Mouse (Mus musculus): ENCODE data around the gene Itgb5. TPM values are rescaled to one million over a fixed set of nuclear protein-coding genes. Genes with fewer than 3 reads are reported as not detected.

Itgb5 gene
- polyA plus RNA-seq, 1 experiment from 2014 or later, result 28.2 TPM

DNA sequence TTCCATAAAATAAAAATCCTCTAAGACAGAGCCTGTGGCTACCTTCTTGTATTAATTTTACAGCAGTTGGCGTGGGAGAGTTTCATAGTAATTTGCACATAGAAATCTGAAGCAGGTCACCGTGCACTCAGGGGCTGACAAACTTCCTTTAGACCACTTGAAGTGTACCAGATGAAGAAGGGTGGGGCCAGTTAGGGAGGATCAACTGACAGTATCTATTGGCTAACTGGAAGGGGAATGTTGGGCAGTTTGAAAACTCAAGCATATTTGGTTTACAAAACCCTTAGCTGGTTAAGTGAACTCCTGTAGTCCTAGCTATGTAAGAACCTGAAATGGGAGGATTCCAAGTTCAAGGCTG is 137.8 kb downstream of the Itgb5 start:
- ATAC-seq (replicated peaks; ENCODE audit: low FRiP score), result 0 out of 2 replicates have a peak, but pooled peaks have one; percentile 39
- peak overlapping the region; percentile 94 for H3K9ac ChIP-seq (ENCODE audit: low read length)

DNA sequence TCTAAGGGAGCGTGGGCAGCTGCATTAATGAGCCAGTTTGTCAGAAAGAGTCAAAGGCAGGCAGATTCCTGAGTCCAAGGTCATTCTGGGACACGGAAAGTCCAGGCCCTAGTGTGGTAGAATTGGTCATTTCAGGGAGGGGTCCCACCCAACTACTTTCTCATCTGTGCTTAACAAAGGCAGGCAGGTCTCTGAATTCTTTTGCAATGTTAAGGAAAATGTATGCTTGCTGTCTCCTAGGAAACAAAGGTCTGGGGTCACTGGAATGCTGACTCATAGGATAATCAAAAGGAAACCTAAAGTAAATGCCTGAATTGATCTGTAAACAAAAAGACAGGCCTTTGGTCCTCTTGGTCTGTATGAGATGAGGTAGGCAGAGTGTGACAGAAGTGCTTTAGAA is 150.4 kb downstream of the Itgb5 start:
- ATAC-seq (replicated peaks; ENCODE audit: low FRiP score), result no peak
- Histone ChIP-seq H3K4me3 (ENCODE audit: low read depth, low read length) (no peak overlapping the region), H3K27me3 (ENCODE audit: control insufficient read depth, insufficient read depth, low read length) (no peaks in the 10 kb centered on the region), H3K27ac (ENCODE audit: low read depth, low read length) (no peak overlapping the region), H3K9me3 (ENCODE audit: control insufficient read depth, low read length) (no peaks in the 10 kb centered on the region), H3K36me3 (ENCODE audit: control insufficient read depth, insufficient read depth, low read length) (no peaks in the 10 kb centered on the region), H3K9ac (ENCODE audit: low read length) (no peak overlapping the region), H3K4me2 (ENCODE audit: low read depth, low read length, severe bottlenecking) (no peak overlapping the region), H3K4me1 (replicated peaks; ENCODE audit: control insufficient read depth, insufficient read depth, low read length) (peaks cover 4% of the 10 kb centered on the region; the same call in 1 of the 2 replicates)
- no peak for DNase-seq (ENCODE audit: low spot score)
- 51% methylated on average over 2 of the region's 2 CpGs for WGBS

More for the DNA sequence above, 137.8 kb downstream of the Itgb5 start:
- H3K27me3 ChIP-seq (ENCODE audit: control insufficient read depth, insufficient read depth, low read length), result no peaks in the 10 kb centered on the region
- DNase-seq (ENCODE audit: low spot score), result peak; percentile 39
- peaks cover 9% of the 10 kb centered on the region; the same call in 1 of the 2 replicates for H3K4me1 ChIP-seq (replicated peaks; ENCODE audit: control insufficient read depth, insufficient read depth, low read length)
- H3K36me3 ChIP-seq (ENCODE audit: control insufficient read depth, insufficient read depth, low read length), result peaks cover 3% of the 10 kb centered on the region; the same call in 1 of the 2 replicates
- peak overlapping the region; percentile 3; the same call in 1 of the 2 replicates for H3K27ac ChIP-seq (ENCODE audit: low read depth, low read length)
- 72% methylated on average over 2 of the region's 2 CpGs for WGBS
- H3K9me3 ChIP-seq (ENCODE audit: control insufficient read depth, low read length), result no peaks in the 10 kb centered on the region
- H3K4me2 ChIP-seq (ENCODE audit: low read depth, low read length, severe bottlenecking), result peak overlapping the region; percentile 64
- H3K4me3 ChIP-seq (ENCODE audit: low read depth, low read length), result peak overlapping the region; percentile 84

DNA sequence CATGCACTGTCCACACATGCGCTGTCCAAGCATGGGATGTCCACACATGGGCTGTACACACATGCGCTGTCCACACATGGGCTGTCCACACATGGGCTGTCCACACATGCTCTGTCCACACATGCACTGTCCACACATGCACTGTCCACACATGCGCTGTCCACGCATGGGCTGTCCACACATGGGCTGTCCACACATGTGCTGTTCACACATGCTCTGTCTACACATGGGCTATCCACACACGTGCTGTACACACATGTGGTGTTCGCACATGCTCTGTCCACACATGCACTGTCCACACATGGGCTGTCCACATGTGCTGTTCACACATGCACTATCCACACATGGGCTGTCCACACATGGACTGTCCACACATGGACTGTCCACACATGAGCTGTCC is 154.2 kb downstream of the Itgb5 start:
- Histone ChIP-seq H3K9me3 (ENCODE audit: control insufficient read depth, low read length) (no peaks in the 10 kb centered on the region), H3K4me3 (ENCODE audit: low read depth, low read length) (no peak overlapping the region), H3K27ac (ENCODE audit: low read depth, low read length) (no peak overlapping the region), H3K36me3 (ENCODE audit: control insufficient read depth, insufficient read depth, low read length) (no peaks in the 10 kb centered on the region), H3K4me2 (ENCODE audit: low read depth, low read length, severe bottlenecking) (no peak overlapping the region), H3K4me1 (replicated peaks; ENCODE audit: control insufficient read depth, insufficient read depth, low read length) (peaks cover 4% of the 10 kb centered on the region; the same call in 1 of the 2 replicates), H3K27me3 (ENCODE audit: control insufficient read depth, insufficient read depth, low read length) (no peaks in the 10 kb centered on the region), H3K9ac (ENCODE audit: low read length) (no peak overlapping the region)
- ATAC-seq (replicated peaks; ENCODE audit: low FRiP score) (no peak), DNase-seq (ENCODE audit: low spot score) (no peak)
- 100% methylated on average over 6 of the region's 6 CpGs for WGBS

DNA sequence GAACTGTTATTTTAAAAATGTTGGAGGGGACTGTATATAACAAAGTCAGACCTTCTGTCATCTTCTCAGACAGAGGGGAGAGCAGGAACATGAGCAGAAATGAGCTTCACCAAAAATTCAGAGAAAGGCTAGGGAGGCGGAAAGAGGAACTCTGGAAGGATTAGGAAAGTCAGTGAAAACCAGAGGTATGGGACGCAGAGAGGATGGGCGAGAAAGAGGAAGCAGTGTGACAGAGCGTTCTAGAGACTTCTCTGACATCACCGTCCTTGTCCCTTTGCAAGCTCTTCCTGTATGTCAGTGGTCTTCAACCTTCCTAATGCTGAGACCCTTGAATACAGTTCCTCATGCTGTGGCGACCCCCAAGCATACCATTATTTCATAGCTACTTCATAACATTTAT is 155.9 kb downstream of the Itgb5 start:
- Histone ChIP-seq H3K9ac (ENCODE audit: low read length) (no peak overlapping the region), H3K9me3 (ENCODE audit: control insufficient read depth, low read length) (no peaks in the 10 kb centered on the region), H3K4me1 (replicated peaks; ENCODE audit: control insufficient read depth, insufficient read depth, low read length) (no peaks in the 10 kb centered on the region), H3K4me3 (ENCODE audit: low read depth, low read length) (no peak overlapping the region), H3K36me3 (ENCODE audit: control insufficient read depth, insufficient read depth, low read length) (no peaks in the 10 kb centered on the region), H3K4me2 (ENCODE audit: low read depth, low read length, severe bottlenecking) (no peak overlapping the region), H3K27ac (ENCODE audit: low read depth, low read length) (no peak overlapping the region), H3K27me3 (ENCODE audit: control insufficient read depth, insufficient read depth, low read length) (no peaks in the 10 kb centered on the region)
- WGBS, result 87% methylated on average over 6 of the region's 6 CpGs
- no peak for ATAC-seq (replicated peaks; ENCODE audit: low FRiP score)
- no peak for DNase-seq (ENCODE audit: low spot score)

DNA sequence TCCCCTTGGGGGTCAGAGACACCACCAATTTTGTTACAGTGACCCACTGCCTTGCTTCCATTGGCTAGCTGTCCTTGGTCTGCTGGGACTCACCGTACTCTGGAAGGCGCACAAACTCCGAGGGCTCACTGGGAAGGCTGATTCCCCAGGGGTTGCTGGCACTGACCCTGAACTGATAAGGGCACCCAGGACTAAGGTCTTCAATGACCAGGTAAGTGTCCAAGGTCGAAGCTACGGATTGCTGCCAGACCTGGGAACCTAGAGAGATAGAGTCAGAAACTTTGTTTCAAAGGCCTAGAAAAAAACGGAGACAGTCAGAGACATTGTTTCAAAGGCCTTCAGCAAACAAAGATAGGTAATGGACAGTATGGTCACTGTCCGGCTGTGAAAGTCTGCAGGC is 157.5 kb downstream of the Itgb5 start:
- ATAC-seq (replicated peaks; ENCODE audit: low FRiP score), result no peak
- 90% methylated on average over 7 of the region's 7 CpGs for WGBS
- H3K4me2 ChIP-seq (ENCODE audit: low read depth, low read length, severe bottlenecking), result no peak overlapping the region
- H3K27me3 ChIP-seq (ENCODE audit: control insufficient read depth, insufficient read depth, low read length), result no peaks in the 10 kb centered on the region
- H3K27ac ChIP-seq (ENCODE audit: low read depth, low read length), result no peak overlapping the region
- no peaks in the 10 kb centered on the region for H3K4me1 ChIP-seq (replicated peaks; ENCODE audit: control insufficient read depth, insufficient read depth, low read length)
- no peak overlapping the region for H3K9ac ChIP-seq (ENCODE audit: low read length)
- no peak overlapping the region for H3K4me3 ChIP-seq (ENCODE audit: low read depth, low read length)
- H3K9me3 ChIP-seq (ENCODE audit: control insufficient read depth, low read length), result no peaks in the 10 kb centered on the region
- DNase-seq (ENCODE audit: low spot score), result no peak
- H3K36me3 ChIP-seq (ENCODE audit: control insufficient read depth, insufficient read depth, low read length), result no peaks in the 10 kb centered on the region

DNA sequence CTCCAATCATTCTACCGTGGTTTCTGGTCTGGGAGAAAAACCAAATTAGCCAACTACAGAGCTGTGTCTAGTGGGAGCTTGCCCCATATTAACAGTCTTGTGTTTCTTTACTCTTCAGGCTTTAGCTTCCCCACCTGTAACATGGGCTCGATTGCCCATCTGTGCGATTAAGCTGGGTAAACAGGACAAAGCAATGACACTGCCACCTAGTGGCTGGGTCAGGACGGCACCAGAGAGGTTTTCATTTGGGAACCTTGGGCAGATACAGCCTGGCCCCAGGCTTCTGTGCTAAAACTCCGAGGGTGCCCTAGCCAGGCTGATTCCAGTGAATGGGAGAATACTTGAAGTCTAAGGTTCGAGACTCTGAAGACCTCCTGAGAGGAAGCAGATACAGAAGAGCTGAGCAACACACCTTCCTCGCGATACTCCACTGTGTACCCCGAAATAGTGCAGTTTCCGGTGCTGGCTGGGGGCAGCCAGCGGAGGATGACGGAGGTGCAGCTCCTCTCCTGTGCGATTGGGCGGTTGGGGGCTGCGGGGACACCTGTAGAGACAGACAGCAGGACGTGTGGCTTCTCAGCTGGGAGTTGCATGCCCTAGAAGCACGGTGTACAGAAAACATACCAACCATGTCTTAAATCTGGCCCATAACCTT is 159.0 kb downstream of the Itgb5 start:
- ATAC-seq (replicated peaks; ENCODE audit: low FRiP score) (no peak), DNase-seq (ENCODE audit: low spot score) (peak; percentile 66)
- Histone ChIP-seq H3K27ac (ENCODE audit: low read depth, low read length) (no peak overlapping the region), H3K9me3 (ENCODE audit: control insufficient read depth, low read length) (no peaks in the 10 kb centered on the region), H3K36me3 (ENCODE audit: control insufficient read depth, insufficient read depth, low read length) (no peaks in the 10 kb centered on the region), H3K9ac (ENCODE audit: low read length) (no peak overlapping the region), H3K4me3 (ENCODE audit: low read depth, low read length) (no peak overlapping the region), H3K27me3 (ENCODE audit: control insufficient read depth, insufficient read depth, low read length) (no peaks in the 10 kb centered on the region), H3K4me2 (ENCODE audit: low read depth, low read length, severe bottlenecking) (no peak overlapping the region), H3K4me1 (replicated peaks; ENCODE audit: control insufficient read depth, insufficient read depth, low read length) (no peaks in the 10 kb centered on the region)
- WGBS, result 66% methylated on average over 17 of the region's 17 CpGs

DNA sequence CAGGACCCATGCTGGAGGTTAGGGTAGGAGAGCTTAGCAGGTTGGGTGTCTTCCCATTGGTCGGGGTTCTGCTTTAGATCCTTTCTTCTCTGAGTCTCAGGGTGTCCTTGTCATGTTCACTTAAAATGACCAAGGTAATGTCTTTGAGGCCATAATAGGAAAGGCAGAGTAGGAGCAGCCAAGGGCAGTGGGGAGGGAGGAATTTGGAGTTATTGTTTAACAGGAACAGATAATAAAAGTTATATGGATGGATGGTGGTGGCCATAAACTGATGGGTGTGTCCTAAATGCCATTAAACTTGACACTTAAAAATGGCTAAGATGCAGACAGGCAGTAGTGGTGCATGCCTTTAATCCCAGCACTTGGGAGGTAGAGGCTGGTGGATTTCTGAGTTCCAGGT is 159.6 kb downstream of the Itgb5 start:
- no peak overlapping the region for H3K27ac ChIP-seq (ENCODE audit: low read depth, low read length)
- no peaks in the 10 kb centered on the region for H3K27me3 ChIP-seq (ENCODE audit: control insufficient read depth, insufficient read depth, low read length)
- H3K4me3 ChIP-seq (ENCODE audit: low read depth, low read length), result no peak overlapping the region
- ATAC-seq (replicated peaks; ENCODE audit: low FRiP score) (no peak), DNase-seq (ENCODE audit: low spot score) (no peak)
- no peaks in the 10 kb centered on the region for H3K4me1 ChIP-seq (replicated peaks; ENCODE audit: control insufficient read depth, insufficient read depth, low read length)
- H3K9ac ChIP-seq (ENCODE audit: low read length), result no peak overlapping the region
- WGBS, result 92% methylated on average over 1 of the region's 1 CpGs
- H3K4me2 ChIP-seq (ENCODE audit: low read depth, low read length, severe bottlenecking), result no peak overlapping the region
- no peaks in the 10 kb centered on the region for H3K9me3 ChIP-seq (ENCODE audit: control insufficient read depth, low read length)
- no peaks in the 10 kb centered on the region for H3K36me3 ChIP-seq (ENCODE audit: control insufficient read depth, insufficient read depth, low read length)

DNA sequence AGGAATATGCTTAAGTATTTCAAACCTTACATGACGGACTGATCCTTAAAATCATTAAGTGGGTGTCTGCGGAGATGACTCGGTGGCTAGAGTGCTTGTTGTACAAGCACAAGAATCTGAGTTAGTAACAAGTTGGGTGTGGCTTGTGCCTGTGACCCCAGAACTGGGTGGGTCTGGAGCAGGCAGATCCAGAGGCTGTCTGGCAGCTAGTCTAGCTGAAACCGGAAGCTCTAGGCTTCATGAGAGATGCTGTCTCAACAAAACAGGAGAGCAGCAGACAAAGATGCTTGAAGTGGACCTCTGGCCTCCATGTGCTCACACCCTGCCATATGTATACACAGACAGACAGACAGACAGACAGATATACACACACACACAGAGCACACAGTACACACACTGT is 161.2 kb downstream of the Itgb5 start:
- Histone ChIP-seq H3K4me1 (replicated peaks; ENCODE audit: control insufficient read depth, insufficient read depth, low read length) (no peaks in the 10 kb centered on the region), H3K27me3 (ENCODE audit: control insufficient read depth, insufficient read depth, low read length) (no peaks in the 10 kb centered on the region), H3K4me2 (ENCODE audit: low read depth, low read length, severe bottlenecking) (no peak overlapping the region), H3K9ac (ENCODE audit: low read length) (no peak overlapping the region), H3K27ac (ENCODE audit: low read depth, low read length) (no peak overlapping the region), H3K4me3 (ENCODE audit: low read depth, low read length) (no peak overlapping the region), H3K36me3 (ENCODE audit: control insufficient read depth, insufficient read depth, low read length) (no peaks in the 10 kb centered on the region), H3K9me3 (ENCODE audit: control insufficient read depth, low read length) (no peaks in the 10 kb centered on the region)
- ATAC-seq (replicated peaks; ENCODE audit: low FRiP score), result no peak
- 86% methylated on average over 4 of the region's 4 CpGs for WGBS
- no peak for DNase-seq (ENCODE audit: low spot score)

DNA sequence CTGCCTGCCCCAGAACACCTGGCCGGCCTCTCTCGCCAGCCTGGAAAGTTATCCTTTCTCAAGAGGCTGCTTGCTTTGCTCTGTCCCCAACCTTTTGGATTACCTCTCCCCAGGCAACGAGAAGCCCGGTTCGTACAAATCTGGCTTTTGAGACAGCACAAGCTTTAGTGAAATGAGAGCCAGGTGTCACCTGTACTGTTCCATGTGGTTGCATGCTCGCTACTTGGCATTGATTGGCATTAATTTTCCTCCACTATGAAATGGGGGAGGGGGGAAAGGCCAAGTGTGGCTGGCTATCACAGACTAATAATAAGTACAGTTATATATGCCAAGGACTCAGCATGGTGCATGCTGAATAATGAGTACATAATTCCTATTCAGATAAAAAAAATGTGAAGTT is 164.9 kb downstream of the Itgb5 start:
- ATAC-seq (replicated peaks; ENCODE audit: low FRiP score) (no peak), DNase-seq (ENCODE audit: low spot score) (no peak)
- no peaks in the 10 kb centered on the region for H3K4me1 ChIP-seq (replicated peaks; ENCODE audit: control insufficient read depth, insufficient read depth, low read length)
- no peak overlapping the region for H3K4me2 ChIP-seq (ENCODE audit: low read depth, low read length, severe bottlenecking)
- WGBS, result 82% methylated on average over 6 of the region's 6 CpGs
- no peak overlapping the region for H3K4me3 ChIP-seq (ENCODE audit: low read depth, low read length)
- H3K27ac ChIP-seq (ENCODE audit: low read depth, low read length), result no peak overlapping the region
- no peak overlapping the region for H3K9ac ChIP-seq (ENCODE audit: low read length)
- no peaks in the 10 kb centered on the region for H3K36me3 ChIP-seq (ENCODE audit: control insufficient read depth, insufficient read depth, low read length)
- no peaks in the 10 kb centered on the region for H3K9me3 ChIP-seq (ENCODE audit: control insufficient read depth, low read length)
- H3K27me3 ChIP-seq (ENCODE audit: control insufficient read depth, insufficient read depth, low read length), result no peaks in the 10 kb centered on the region
